Mouse (Mus musculus) kidney, postnatal 0 days (tissue): ENCODE measurements around the gene Fbn1. TPM values are rescaled to one million over a fixed set of nuclear protein-coding genes. Genes with fewer than 3 reads are reported as not detected.

Source experiments
- ATAC-seq: fragments of 200-750 bp; cut with Nextera tagmentation; replicated peaks from 2 replicates; pipeline ENCODE4 v1.8.0; 2017; ENCODE audit warnings: low read depth, moderate number of reproducible peaks, moderate TSS enrichment, moderate library complexity; ENCODE audit not compliant: low FRiP score
- DNase-seq: peaks from one replicate; pipeline ENCODE4 v3.0.0-alpha.2; 2016; ENCODE audit warnings: low spot score
- H3K27ac ChIP-seq: fragments of 300-500 bp; sonication (generic); 2 replicates; pipeline ENCODE4 v1.5.1; 2014; ENCODE audit warnings: mild to moderate bottlenecking
- H3K27me3 ChIP-seq: fragments of 300-500 bp; sonication (generic); 2 replicates; pipeline ENCODE4 v1.6.1; 2014; ENCODE audit warnings: low read length, mixed read lengths; ENCODE audit not compliant: insufficient read depth
- H3K36me3 ChIP-seq: fragments of 300-500 bp; sonication (generic); 2 replicates; pipeline ENCODE4 v1.6.1; 2014; ENCODE audit warnings: low read length, mixed read lengths; ENCODE audit not compliant: insufficient read depth
- H3K4me1 ChIP-seq: fragments of 300-500 bp; sonication (generic); replicated peaks from 2 replicates; pipeline ENCODE4 v1.6.1; 2014; ENCODE audit warnings: antibody characterized with exemption, low read length, mixed read lengths; ENCODE audit not compliant: insufficient read depth
- H3K4me2 ChIP-seq: fragments of 300-500 bp; sonication (generic); 2 replicates; pipeline ENCODE4 v1.6.1; 2014; ENCODE audit warnings: mild to moderate bottlenecking, low read length, moderate library complexity, mixed read lengths
- H3K4me3 ChIP-seq: fragments of 300-500 bp; sonication (generic); replicated peaks from 2 replicates; pipeline ENCODE4 v1.5.1; 2014; ENCODE audit warnings: low read depth, low read length
- H3K9ac ChIP-seq: fragments of 300-500 bp; sonication (generic); 2 replicates; pipeline ENCODE4 v1.6.1; 2014; ENCODE audit warnings: low read depth, low read length
- H3K9me3 ChIP-seq: fragments of 300-500 bp; sonication (generic); replicated peaks from 2 replicates; pipeline ENCODE4 v1.6.1; 2016; ENCODE audit warnings: low read length, inconsistent platforms, mixed read lengths
- CTCF ChIP-seq: IDR thresholded peaks from 2 replicates; pipeline ENCODE4 v1.5.1; 2016; ENCODE audit warnings: antibody characterized with exemption, low read depth, mild to moderate bottlenecking, moderate library complexity
- WGBS: fragments of 180-500 bp; shearing (Covaris S2); extraction: QIAGEN DNeasy Blood & Tissue Kit; methylation state at CpG from one replicate; pipeline ENCODE4 v1.1.7; 2014; 5-methylcytosine and 5-hydroxymethylcytosine counted together
- polyA plus RNA-seq: library from polyadenylated mRNA; unstranded; fragments of >200 nt; fragmentation: Nextera tagmentation; extraction: Ambion mirVana; gene quantifications from 2 replicates; pipeline ENCODE4 v1.2.1, GENCODE M21; 2015

The Fbn1 gene
- polyA plus RNA-seq, 1 experiment from 2014 or later, result 13.2 TPM

DNA sequence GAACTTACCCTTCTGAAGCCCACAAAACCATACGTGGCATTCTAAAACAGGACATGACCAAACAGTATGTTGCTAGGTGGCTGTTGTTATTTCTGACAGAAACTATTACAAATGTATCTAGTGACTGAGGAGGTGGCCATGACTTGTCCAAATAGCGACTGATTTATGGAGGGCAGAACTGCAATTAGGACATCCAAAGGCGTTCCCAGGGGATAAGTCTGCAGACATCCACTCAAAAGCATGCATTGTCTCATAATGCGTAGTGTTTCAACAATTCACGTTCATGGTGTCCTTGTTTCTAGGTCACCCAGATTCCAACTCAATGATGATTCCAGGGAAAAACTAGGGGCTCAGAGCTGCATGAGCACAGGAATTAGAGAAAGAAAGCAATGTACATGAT, 53.0 kb downstream of the Fbn1 start:
- H3K27ac ChIP-seq, result no peak overlapping the region
- H3K4me2 ChIP-seq, result no peak overlapping the region
- H3K4me3 ChIP-seq, result no peak overlapping the region
- no peaks in the 10 kb centered on the region for H3K36me3 ChIP-seq
- no peaks in the 10 kb centered on the region for H3K4me1 ChIP-seq
- no peak for DNase-seq
- no peak for TF ChIP-seq CTCF
- no peak overlapping the region for H3K9ac ChIP-seq
- no peak for ATAC-seq
- 90% methylated on average over 5 of the region's 5 CpGs for WGBS
- no peaks in the 10 kb centered on the region for H3K27me3 ChIP-seq
- no peaks in the 10 kb centered on the region for H3K9me3 ChIP-seq

- no peak for TF ChIP-seq CTCF
- Histone ChIP-seq H3K4me3 (no peak overlapping the region), H3K4me2 (no peak overlapping the region), H3K9me3 (no peaks in the 10 kb centered on the region), H3K27me3 (no peaks in the 10 kb centered on the region), H3K27ac (no peak overlapping the region), H3K9ac (no peak overlapping the region), H3K36me3 (no peaks in the 10 kb centered on the region), H3K4me1 (peaks cover 4% of the 10 kb centered on the region; the same call in 1 of the 2 replicates)
- no peak for ATAC-seq
- 63% methylated on average over 6 of the region's 6 CpGs for WGBS
- no peak for DNase-seq
Observed at GRCm38 (mm10) chr2:125452369-125453097, 55.3 kb downstream of the Fbn1 start.

DNA sequence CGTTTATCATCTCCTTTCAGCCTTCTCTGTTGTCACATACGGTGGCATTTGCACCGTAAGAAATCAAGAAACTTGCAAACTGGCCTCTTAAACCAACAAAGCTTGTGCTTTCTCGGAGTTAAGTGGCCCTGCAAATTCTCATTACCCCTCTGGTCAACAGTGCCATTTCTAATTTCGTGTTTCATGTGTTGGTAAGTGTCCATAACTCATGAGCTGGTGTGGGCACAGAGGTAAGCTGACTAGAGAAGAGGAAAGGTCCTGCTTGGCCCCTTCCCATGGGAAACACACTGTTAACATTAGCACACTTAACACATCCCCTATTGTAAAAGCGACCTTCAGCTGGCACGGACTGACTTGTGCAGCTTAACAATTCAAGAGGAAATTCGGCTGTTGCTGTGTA, 58.4 kb downstream of the Fbn1 start:
- ATAC-seq, result no peak
- DNase-seq, result no peak
- H3K4me3 ChIP-seq, result no peak overlapping the region
- H3K27ac ChIP-seq, result no peak overlapping the region
- H3K4me1 ChIP-seq, result peaks cover 4% of the 10 kb centered on the region; the same call in 1 of the 2 replicates
- no peaks in the 10 kb centered on the region for H3K36me3 ChIP-seq
- H3K9ac ChIP-seq, result no peak overlapping the region
- no peak overlapping the region for H3K4me2 ChIP-seq
- no peak for TF ChIP-seq CTCF
- H3K9me3 ChIP-seq, result no peaks in the 10 kb centered on the region
- H3K27me3 ChIP-seq, result no peaks in the 10 kb centered on the region
- WGBS, result 31% methylated on average over 8 of the region's 8 CpGs

DNA sequence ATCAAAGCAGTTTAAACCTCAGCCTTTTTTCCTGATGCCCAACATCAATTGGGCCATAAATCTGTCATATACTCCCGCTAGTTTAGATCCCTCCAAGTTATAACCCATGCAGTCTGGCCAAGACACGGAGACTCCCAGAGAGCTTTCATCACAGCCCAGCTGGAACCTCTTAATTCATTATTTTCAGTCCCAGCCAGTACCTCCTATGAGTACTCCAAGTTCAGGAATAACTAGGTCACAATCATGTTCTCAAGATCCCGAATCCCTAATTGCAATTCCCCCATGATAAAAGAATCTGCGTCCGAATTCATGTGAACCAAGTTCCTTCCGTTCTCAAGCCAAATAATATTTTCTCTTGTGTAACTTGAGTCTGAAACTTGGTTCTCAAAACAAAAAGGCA, 58.9 kb downstream of the Fbn1 start:
- DNase-seq (peak; percentile 58), ATAC-seq (0 out of 2 replicates have a peak, but pooled peaks have one; percentile 25)
- Histone ChIP-seq H3K27ac (no peak overlapping the region), H3K27me3 (no peaks in the 10 kb centered on the region), H3K4me3 (no peak overlapping the region), H3K4me2 (no peak overlapping the region), H3K4me1 (peaks cover 4% of the 10 kb centered on the region; the same call in 1 of the 2 replicates), H3K36me3 (no peaks in the 10 kb centered on the region), H3K9me3 (no peaks in the 10 kb centered on the region), H3K9ac (no peak overlapping the region)
- WGBS, result 37% methylated on average over 6 of the region's 6 CpGs
- no peak for TF ChIP-seq CTCF

DNA sequence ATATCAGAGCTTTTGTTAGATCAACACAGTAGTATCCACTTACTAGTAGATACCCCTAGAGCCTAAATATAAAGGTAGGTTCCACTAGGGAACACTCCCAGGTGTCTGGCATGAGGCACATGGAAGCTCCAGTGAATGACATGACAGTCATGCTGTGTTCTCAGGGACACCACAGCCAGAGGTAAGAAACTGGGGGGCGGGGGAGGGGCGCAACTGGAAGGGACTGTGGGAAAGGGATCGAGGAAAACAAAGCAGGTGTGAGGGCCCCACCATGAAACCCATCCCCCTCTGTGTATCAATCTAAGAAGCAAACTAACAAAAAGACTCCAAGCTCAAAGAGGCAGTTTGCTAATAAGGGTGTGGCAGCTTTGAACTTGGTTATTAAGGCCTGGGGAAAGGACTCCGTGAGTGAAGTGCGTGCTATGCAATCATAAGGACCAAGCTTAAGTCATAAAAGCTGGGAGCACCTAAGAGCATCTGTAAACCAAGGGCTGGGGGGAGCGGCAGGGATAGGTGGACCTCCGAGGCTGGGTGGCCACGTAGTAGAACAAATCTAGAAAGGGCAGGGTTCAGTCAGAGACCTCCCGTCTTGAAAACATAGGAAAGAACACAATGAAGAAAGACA, 60.4 kb downstream of the Fbn1 start:
- no peak for ATAC-seq
- H3K27me3 ChIP-seq, result no peaks in the 10 kb centered on the region

DNA sequence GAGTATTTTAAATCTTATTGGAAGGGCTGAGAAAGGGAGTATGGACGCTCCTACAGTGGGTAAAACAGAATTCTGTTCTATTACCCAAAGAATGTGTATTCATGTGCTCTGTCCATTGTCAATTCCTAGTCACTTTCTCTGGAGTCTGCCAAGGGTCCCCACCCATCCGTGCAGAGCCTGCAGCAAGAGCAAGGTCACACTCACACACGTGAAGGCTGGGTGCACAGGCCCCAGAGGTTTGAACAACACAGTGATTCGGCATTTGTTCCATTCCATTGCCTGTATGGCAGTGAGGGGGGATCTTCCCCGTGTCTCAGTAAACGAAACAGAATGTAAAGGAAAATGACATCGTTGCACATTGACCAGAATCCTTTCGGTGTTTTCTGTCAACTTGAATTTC, 69.4 kb downstream of the Fbn1 start:
- Histone ChIP-seq H3K9ac (no peak overlapping the region), H3K4me1 (no peaks in the 10 kb centered on the region), H3K27me3 (no peaks in the 10 kb centered on the region), H3K4me3 (no peak overlapping the region), H3K36me3 (no peaks in the 10 kb centered on the region), H3K27ac (no peak overlapping the region), H3K4me2 (no peak overlapping the region), H3K9me3 (no peaks in the 10 kb centered on the region; the same call in 1 of the 2 replicates)
- no peak for TF ChIP-seq CTCF
- ATAC-seq (no peak), DNase-seq (no peak)
- 60% methylated on average over 8 of the region's 8 CpGs for WGBS

More for the DNA sequence above, 60.4 kb downstream of the Fbn1 start:
- Histone ChIP-seq H3K4me1 (peaks cover 4% of the 10 kb centered on the region; the same call in 1 of the 2 replicates), H3K4me3 (no peak overlapping the region), H3K9me3 (no peaks in the 10 kb centered on the region), H3K9ac (no peak overlapping the region), H3K4me2 (no peak overlapping the region), H3K36me3 (no peaks in the 10 kb centered on the region), H3K27ac (no peak overlapping the region)
- WGBS, result 84% methylated on average over 9 of the region's 9 CpGs
- TF ChIP-seq CTCF, result no peak
- no peak for DNase-seq
